9 mouse cellular contexts compared by ENCODE assay signal in genomic region chr5:139737841-139738591, GRCm38 (mm10). TPM values are rescaled to one million over a fixed set of nuclear protein-coding genes. Genes with fewer than 3 reads are reported as not detected.
DNase-seq lines count a peak whose midpoint lies in the region; ATAC-seq and TF ChIP-seq lines count a peak whose summit lies in the region.
"Had no signal": no experiment of that assay in that cellular context is flagged by ENCODE, and none has a peak within 500 bp of the region (broad histone marks: within the 10 kb centered on the region; RNA-seq: fewer than 3 reads in every experiment).

No protein-coding gene starts in this region.

- no peaks in the 10 kb centered on the region for H3K36me3 ChIP-seq in kidney, adult 2 months (ENCODE audit: control insufficient read depth, insufficient read depth, low read length)
- no peaks in the 10 kb centered on the region for H3K36me3 ChIP-seq in kidney, embryonic 16.5 days (ENCODE audit: insufficient read depth, low read length)
- no peaks in the 10 kb centered on the region for H3K36me3 ChIP-seq in embryonic facial prominence, embryonic 15.5 days
- H3K36me3 ChIP-seq in stomach, embryonic 14.5 days (ENCODE audit: control insufficient read depth, insufficient read depth, low read length) = no peaks in the 10 kb centered on the region

- no peak for TF ChIP-seq POLR2A in kidney, adult 2 months (IDR thresholded peaks at IDR 0.05; ENCODE audit: low read depth, low read length)

- H3K9me3 ChIP-seq in kidney, embryonic 16.5 days (ENCODE audit: low read length) = no peaks in the 10 kb centered on the region
- H3K9me3 ChIP-seq in embryonic facial prominence, embryonic 15.5 days (replicated peaks) = no peaks in the 10 kb centered on the region
- H3K9me3 ChIP-seq in stomach, embryonic 14.5 days (ENCODE audit: control insufficient read depth, low read depth, low read length) = no peaks in the 10 kb centered on the region

- H3K4me1 ChIP-seq in kidney, adult 2 months (ENCODE audit: control insufficient read depth, insufficient read depth, low read length) = peaks cover 14% of the 10 kb centered on the region
- H3K4me1 ChIP-seq in kidney, embryonic 16.5 days (ENCODE audit: insufficient read depth, low read length) = peaks cover 28% of the 10 kb centered on the region
- peaks cover 43% of the 10 kb centered on the region for H3K4me1 ChIP-seq in embryonic facial prominence, embryonic 15.5 days
- H3K4me1 ChIP-seq in stomach, embryonic 14.5 days (ENCODE audit: control insufficient read depth, insufficient read depth, low read length) = peaks cover 25% of the 10 kb centered on the region

- H3K27ac ChIP-seq in kidney, adult 2 months (ENCODE audit: insufficient read depth, low read depth, low read length) = no peak overlapping the region
- H3K27ac ChIP-seq in kidney, embryonic 16.5 days (ENCODE audit: low read length) = no peak overlapping the region
- peak overlapping the region; percentile 86 for H3K27ac ChIP-seq in embryonic facial prominence, embryonic 15.5 days (replicated peaks)
- H3K27ac ChIP-seq in stomach, embryonic 14.5 days (ENCODE audit: low read length) = peak overlapping the region; percentile 27; the same call in 1 of the 2 replicates

- H3K4me3 ChIP-seq in kidney, adult 2 months (ENCODE audit: insufficient read depth, low read depth, low read length) = no peak overlapping the region
- H3K4me3 ChIP-seq in kidney, embryonic 16.5 days (ENCODE audit: low read length) = no peak overlapping the region
- H3K4me3 ChIP-seq in embryonic facial prominence, embryonic 15.5 days (replicated peaks) = no peak overlapping the region
- H3K4me3 ChIP-seq in stomach, embryonic 14.5 days (ENCODE audit: low read depth, low read length) = no peak overlapping the region

- no peak for ATAC-seq in kidney, embryonic 16.5 days (ENCODE audit: low FRiP score, low TSS enrichment)
- no peak for ATAC-seq in embryonic facial prominence, embryonic 15.5 days (ENCODE audit: insufficient number of reproducible peaks, low FRiP score, low TSS enrichment, low read depth)
- no peak for ATAC-seq in stomach, embryonic 14.5 days (ENCODE audit: insufficient number of reproducible peaks, insufficient read depth, low FRiP score, low read depth)
- ATAC-seq in frontal cortex, adult (ENCODE audit: low TSS enrichment) = no peak

- no peak overlapping the region for H3K4me2 ChIP-seq in kidney, embryonic 16.5 days (replicated peaks; ENCODE audit: low read depth, low read length)
- 0 out of 2 replicates have a peak overlapping the region, but pooled peaks have one; percentile 12 for H3K4me2 ChIP-seq in embryonic facial prominence, embryonic 15.5 days (replicated peaks)
- H3K4me2 ChIP-seq in stomach, embryonic 14.5 days (replicated peaks; ENCODE audit: low read depth, low read length) = no peak overlapping the region

- peak; percentile 90 for DNase-seq in kidney, adult 2 months
- peak; percentile 72 to 90 for DNase-seq in kidney, postnatal 25 days
- no peak for DNase-seq in thymus, postnatal 4 days
- DNase-seq: cerebellum, adult 8-10 months; layer of hippocampus, postnatal 36 days had no signal

- no peak for TF ChIP-seq CTCF in kidney, adult 2 months (conservative IDR thresholded peaks at IDR 0.05; ENCODE audit: insufficient read depth, insufficient read length, low read depth, low read length)

- WGBS in kidney, adult 2 months = 52% methylated on average over 14 of the region's 14 CpGs
- WGBS in kidney, embryonic 16.5 days = 71% methylated on average over 14 of the region's 14 CpGs
- WGBS in embryonic facial prominence, embryonic 15.5 days = 62% methylated on average over 14 of the region's 14 CpGs
- 78% methylated on average over 14 of the region's 14 CpGs for WGBS in stomach, embryonic 14.5 days

- no peak overlapping the region for H3K9ac ChIP-seq in kidney, embryonic 16.5 days (replicated peaks; ENCODE audit: low read length)
- H3K9ac ChIP-seq in embryonic facial prominence, embryonic 15.5 days = no peak overlapping the region
- no peak overlapping the region for H3K9ac ChIP-seq in stomach, embryonic 14.5 days (replicated peaks; ENCODE audit: low read depth, low read length)

- no peaks in the 10 kb centered on the region for H3K27me3 ChIP-seq in kidney, adult 2 months (replicated peaks; ENCODE audit: control insufficient read depth, insufficient read depth, low read length)
- H3K27me3 ChIP-seq in kidney, embryonic 16.5 days (ENCODE audit: insufficient read depth, low read length) = no peaks in the 10 kb centered on the region
- no peaks in the 10 kb centered on the region for H3K27me3 ChIP-seq in embryonic facial prominence, embryonic 15.5 days
- H3K27me3 ChIP-seq in stomach, embryonic 14.5 days (ENCODE audit: control insufficient read depth, insufficient read depth, low read length) = no peaks in the 10 kb centered on the region

RNA-seq across cellular contexts. Expression of gene Micall2, which starts 1.9 kb away (rescaled TPM):
- polyA plus RNA-seq in kidney, adult 2 months (2012; rRNA removed) = 3.3 and 3.4 TPM in 2 replicates
- polyA plus RNA-seq in kidney, embryonic 16.5 days (2015; fragmentation: Nextera tagmentation; extraction: Ambion mirVana) = 5.4 TPM in 2 replicates
- 5.7 and 7.7 TPM in 2 replicates for polyA plus RNA-seq in embryonic facial prominence, embryonic 15.5 days (2015; fragmentation: Nextera tagmentation; extraction: Ambion mirVana)
- 5.9 and 6.6 TPM in 2 replicates for polyA plus RNA-seq in stomach, embryonic 14.5 days (2014; fragmentation: Nextera tagmentation; extraction: Ambion mirVana)

RNA-seq across cellular contexts. Expression of gene Ints1, which starts 37.5 kb away (rescaled TPM):
- 40.1 and 42.2 TPM in 2 replicates for polyA plus RNA-seq in kidney, adult 2 months (2012; rRNA removed)
- 28.3 and 30.4 TPM in 2 replicates for polyA plus RNA-seq in kidney, embryonic 16.5 days (2015; fragmentation: Nextera tagmentation; extraction: Ambion mirVana)
- 23.0 and 23.7 TPM in 2 replicates for polyA plus RNA-seq in embryonic facial prominence, embryonic 15.5 days (2015; fragmentation: Nextera tagmentation; extraction: Ambion mirVana)
- polyA plus RNA-seq in stomach, embryonic 14.5 days (2014; fragmentation: Nextera tagmentation; extraction: Ambion mirVana) = 27.3 and 35.3 TPM in 2 replicates

RNA-seq across cellular contexts. Expression of gene Mafk, which starts 53.3 kb away (rescaled TPM):
- polyA plus RNA-seq in kidney, adult 2 months (2012; rRNA removed) = 20.5 and 22.2 TPM in 2 replicates
- polyA plus RNA-seq in kidney, embryonic 16.5 days (2015; fragmentation: Nextera tagmentation; extraction: Ambion mirVana) = 12.2 and 13.3 TPM in 2 replicates
- polyA plus RNA-seq in embryonic facial prominence, embryonic 15.5 days (2015; fragmentation: Nextera tagmentation; extraction: Ambion mirVana) = 11.6 and 11.7 TPM in 2 replicates
- 6.9 and 7.1 TPM in 2 replicates for polyA plus RNA-seq in stomach, embryonic 14.5 days (2014; fragmentation: Nextera tagmentation; extraction: Ambion mirVana)

Comparison
In these comparisons a context has a peak if more than half of its experiments do, and no peak if none do; other contexts are left out.
1. H3K27ac ChIP-seq: peak in embryonic facial prominence, embryonic 15.5 days (single experiment) and stomach, embryonic 14.5 days (single experiment); none in kidney, adult 2 months (single experiment) and kidney, embryonic 16.5 days (single experiment).